Mouse (Mus musculus) cerebellum, adult 18-20 months (tissue): Measurements from ENCODE around the gene Il11.

Source experiments
- DNase-seq, 2 experiments: peaks; one replicate each; pipeline ENCODE4 v3.0.0; 2021

The Il11 gene

GRCm38 (mm10) chr7:4788499-4789435, 6.1 kb upstream of the Il11 start:
- DNase-seq: peak; percentile 63 to 83

GRCm38 (mm10) chr7:4783667-4784268, 1.1 kb upstream of the Il11 start:
- peak; percentile 81 for DNase-seq

GRCm38 (mm10) chr7:4782130-4782529, 529 bp downstream of the Il11 start:
- DNase-seq: no peak

GRCm38 (mm10) chr7:4779921-4780320, 2.7 kb downstream of the Il11 start:
- DNase-seq: no peak

DNA sequence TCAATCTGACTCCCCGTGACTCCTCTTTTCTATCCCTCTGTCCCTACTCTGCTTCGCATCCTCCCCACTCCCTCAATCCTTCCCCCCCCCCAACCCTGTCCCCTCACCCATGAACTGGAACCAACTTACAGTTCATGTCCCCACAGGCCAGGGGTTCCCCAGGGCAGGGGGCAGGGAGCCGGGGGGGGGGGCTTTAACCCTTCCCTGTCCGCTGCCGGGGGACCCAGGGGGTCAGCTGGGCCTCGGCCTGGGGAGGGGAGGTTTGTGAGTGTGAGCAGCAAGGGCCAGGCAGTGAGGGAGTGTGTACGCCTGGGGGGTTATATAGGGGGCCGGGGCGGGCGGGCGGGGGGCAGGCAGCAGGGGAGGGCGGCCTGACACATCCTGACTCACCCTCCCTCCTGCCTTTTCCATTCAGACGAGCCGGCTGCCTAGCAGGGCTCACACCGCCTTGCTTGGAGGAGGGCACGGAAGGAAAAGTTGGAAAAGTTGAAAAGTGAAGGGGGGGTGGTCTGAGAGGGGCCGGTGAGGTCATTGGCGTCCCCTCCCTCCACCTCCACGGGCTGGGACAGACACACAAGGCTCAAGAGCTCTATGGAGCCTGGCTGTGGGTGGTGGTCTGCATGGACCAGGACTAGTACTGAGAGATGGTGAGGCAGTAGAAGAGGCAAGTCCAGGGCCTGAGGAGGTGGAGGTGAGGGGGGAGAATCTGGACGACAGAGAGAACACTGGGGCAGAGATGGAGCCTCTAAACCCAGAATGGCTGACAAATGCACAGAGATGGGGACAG, 4.6 kb downstream of the Il11 start:
- no peak for DNase-seq

- DNase-seq: no peak
Observed at GRCm38 (mm10) chr7:4776861-4777830, 5.5 kb downstream of the Il11 start.

- no peak for DNase-seq
Observed at GRCm38 (mm10) chr7:4776131-4776530, 6.5 kb downstream of the Il11 start.

DNA sequence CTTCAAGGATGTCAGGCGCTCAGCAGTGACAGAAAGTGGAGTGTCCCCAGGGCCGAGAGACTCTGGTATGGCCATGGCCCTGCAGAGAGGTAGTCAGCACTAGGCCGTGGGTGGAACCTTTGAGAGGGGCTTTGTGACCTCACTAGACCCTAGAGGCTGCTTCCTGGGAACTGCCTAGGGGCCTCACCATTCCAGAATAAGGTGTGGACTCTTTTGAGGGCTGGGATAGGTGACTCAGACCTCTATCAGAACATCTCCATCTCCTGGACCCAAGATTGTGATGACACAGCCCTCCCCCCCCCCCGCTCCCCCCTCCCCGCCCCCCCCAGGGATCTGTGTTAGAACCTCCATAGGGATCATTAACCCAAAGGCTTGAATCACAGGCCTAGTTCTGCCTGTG, 11.5 kb downstream of the Il11 start, which contains the start of gene Fam71e2:
Gene Fam71e2 (minus strand): TSS at position 101 of the 400 bp plus-strand sequence.
- no peak for DNase-seq

- no peak for DNase-seq
Observed at GRCm38 (mm10) chr7:4764946-4765710, 17.5 kb downstream of the Il11 start.

GRCm38 (mm10) chr7:4759670-4760069, 23.0 kb downstream of the Il11 start:
- DNase-seq: no peak

- DNase-seq: peak in 1 of 2 experiments; percentile 29
Observed at GRCm38 (mm10) chr7:4752821-4753570, 29.7 kb downstream of the Il11 start, which contains the start of gene Cox6b2. Gene Cox6b2, minus strand, starts transcription at chr7:4753094.

DNA sequence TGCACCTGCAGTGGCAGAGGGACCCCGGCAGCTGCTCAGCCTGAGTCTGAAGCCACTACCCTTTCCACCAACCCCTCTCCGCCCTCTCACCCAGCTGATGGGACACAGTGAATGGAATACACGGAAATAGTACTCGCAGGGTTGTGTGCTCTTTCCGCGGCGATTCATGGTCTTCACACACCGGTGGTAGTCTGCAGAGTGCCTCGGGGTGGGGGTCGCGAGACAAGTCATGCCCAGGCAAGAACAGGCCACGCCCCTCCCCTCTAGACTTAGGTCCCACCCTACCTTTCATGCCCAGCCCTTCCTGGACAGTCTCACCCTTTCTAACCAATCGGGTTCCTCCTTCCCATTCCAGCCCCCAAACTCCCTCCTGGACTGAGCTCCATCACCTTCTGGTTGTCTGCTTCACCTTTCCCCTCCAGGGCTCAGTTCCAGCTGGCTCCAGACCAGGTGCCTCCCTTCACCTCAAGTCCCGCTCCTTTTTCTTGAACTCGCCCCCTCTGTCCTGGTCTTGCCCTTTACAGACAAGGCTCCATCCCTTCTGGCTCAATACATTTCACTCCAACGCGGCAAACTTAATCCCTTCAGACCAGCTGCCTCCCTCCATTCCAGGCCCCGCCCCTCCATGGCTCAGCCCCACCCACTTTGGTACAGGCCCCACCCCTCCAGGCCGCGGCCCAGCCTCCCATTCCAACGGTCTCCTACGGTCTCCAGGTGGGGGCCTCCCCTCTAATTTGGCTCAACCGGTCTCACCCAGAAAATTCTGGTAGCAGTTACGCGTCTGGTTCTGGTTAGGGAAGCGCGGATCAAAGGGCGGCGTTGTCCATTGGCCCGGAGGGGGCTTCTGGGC, 30.5 kb downstream of the Il11 start:
- no peak for DNase-seq

DNA sequence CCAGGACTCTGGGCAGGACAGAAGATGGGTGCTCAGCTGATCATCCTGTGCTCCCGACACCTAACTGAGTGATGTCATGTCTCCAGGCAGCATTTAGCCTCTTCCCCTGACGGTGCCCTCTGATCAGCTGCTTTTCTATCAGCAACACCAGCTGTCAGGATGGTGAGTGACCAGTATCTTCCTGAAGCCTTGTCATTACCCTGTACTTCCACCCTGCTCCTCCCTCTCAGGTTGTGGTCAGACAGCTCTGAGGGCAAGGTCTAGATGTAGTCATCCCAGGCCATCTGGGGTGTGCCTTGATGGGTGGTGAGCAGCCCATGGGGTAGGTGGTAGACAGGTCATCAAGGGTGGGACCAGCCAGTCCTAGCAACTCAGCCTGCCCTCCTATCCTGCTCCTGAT, 33.5 kb downstream of the Il11 start:
- no peak for DNase-seq

DNA sequence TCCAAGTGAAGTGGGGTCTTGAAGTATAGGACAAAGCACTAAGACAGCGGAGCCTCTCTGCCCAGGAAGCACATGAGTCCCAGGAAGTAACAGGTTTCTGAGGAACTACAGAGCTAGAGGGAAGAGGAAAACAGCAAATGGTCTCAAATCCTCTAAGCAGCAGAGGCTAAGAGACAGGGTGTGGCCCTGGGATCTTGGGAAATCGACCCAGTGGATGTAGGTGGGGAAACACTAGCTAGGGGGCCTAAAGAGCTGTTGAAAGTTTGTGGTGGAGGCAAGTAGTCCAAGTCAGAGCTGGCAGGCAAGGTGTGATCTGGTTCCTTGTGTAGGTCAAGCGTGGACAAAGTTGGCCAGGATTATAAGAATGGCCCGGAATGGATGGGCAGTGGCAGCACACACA, 34.3 kb downstream of the Il11 start:
- DNase-seq: no peak

DNA sequence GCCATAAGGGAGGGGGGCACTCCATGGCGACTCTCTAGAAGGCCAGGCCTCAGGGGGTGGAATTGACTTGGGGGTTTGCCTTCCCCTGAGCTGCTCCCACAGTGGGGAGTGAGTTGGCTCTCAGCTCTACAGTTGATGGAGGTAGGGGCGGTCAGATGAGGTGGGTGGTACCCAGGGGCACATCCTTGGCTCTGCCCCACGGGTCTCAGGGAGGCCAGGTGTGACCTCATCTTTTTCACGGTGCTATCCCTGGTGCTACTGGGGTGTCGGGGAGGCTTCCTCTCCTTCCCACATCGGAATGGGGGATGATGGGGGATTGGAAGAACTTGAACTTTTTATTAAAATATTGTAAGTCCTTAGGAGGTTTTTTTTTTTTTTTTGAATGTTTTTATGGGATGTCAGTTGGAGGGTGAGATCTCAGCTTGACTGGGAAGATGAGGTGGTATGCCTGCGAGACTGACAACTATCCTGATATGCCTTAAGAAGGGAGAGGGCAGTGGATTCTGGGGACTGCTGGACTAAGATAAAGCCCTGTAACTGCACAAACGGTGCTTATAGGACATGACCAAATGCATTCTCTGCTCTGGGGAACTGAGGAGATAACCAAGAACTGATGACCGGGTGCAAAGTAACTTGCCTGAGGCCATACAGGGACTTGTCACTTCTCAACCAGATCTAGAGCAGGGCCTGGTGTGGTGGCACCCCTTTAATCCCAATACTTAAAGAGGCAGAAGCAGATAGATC, 35.3 kb downstream of the Il11 start:
- DNase-seq: no peak

DNA sequence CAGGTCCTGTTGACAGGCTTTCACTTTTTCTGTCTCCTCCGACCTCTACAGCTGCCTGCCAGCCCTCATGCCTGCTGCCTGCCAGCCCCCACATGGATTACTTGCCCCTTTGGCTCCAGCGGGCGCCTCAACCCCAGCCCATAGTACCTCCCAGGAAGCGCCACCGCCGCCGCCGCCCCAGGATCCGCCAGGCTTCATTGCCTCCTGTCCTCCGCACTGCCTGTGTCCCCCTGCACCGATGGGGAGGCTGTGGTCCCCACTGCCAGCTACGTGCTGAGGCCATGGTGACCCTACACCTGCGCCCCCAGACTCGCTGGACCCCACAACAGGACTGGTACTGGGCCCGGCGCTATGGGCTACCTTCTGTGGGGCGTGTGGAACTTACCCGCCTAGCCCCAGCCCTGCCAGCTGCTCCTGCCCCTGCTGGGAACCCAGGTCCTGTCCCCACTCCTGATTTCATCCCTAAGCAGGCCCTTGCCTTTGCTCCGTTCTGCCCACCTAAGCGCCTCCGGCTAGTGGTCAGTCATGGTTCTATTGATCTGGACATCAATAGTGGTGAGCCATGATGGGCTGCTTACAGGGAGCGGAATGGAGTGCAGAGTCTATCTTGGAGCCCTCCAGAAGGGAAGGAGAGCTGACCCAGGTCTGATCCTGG, 36.2 kb downstream of the Il11 start:
- DNase-seq: no peak

DNA sequence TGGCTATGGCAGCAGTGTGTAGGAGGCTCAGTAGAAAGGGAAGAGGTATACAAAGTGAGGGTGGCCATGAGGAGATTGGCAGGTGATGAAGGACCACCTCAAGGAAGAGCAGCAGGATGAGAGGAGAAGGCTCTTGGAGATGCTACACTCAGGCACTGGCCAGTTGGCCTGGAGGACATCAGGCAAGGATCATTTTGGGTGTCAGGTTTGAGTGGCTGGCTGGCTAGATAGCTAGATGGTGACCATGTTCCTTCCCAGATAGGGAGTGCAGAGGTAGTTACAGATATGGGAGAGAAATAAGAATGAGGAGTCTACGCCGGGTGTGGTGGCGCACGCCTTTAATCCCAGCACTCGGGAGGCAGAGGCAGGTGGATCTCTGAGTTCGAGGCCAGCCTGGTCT, 37.8 kb downstream of the Il11 start:
- no peak for DNase-seq

DNA sequence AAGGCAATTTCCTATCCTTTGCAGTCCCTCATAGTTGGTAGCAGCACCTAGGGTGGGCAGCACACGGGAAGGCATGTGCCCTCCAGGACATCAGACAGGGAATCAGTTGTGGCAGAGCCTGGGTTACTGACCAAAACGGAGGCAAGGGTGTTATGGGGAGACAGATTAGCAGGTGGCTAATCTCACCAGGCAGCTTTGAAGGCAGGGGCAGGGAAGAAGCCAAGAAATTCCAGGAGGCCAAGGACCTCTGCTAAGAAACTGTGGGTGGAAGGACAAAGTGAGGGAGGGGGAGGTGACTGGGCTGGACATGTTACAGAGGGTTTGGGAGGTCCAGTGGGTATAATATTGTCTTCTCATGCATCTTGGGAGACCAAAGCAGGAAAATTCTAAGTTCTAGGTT, 39.3 kb downstream of the Il11 start:
- DNase-seq: no peak
